Comparison of ENCODE assay signal across 29 mouse cellular contexts in genomic region chr3:126641451-126641850, GRCm38 (mm10). TPM values are rescaled to one million over a fixed set of nuclear protein-coding genes. Genes with fewer than 3 reads are reported as not detected.
A peak's percentile ranks its signal among the peaks of the same experiment; 100 is the strongest.
DNase-seq lines count a peak whose midpoint lies in the region; ATAC-seq and TF ChIP-seq lines count a peak whose summit lies in the region.
"Had no signal": no experiment of that assay in that cellular context is flagged by ENCODE, and none has a peak within 500 bp of the region (broad histone marks: within the 10 kb centered on the region; RNA-seq: fewer than 3 reads in every experiment).

No protein-coding gene starts in this region.

- TF ChIP-seq CTCF in heart, postnatal 0 days (IDR thresholded peaks at IDR 0.05; ENCODE audit: low read depth), result no peak

- H3K27me3 ChIP-seq in heart, postnatal 0 days (ENCODE audit: control insufficient read depth, insufficient read depth, low read length), result no peaks in the 10 kb centered on the region
- no peaks in the 10 kb centered on the region for H3K27me3 ChIP-seq in lung, embryonic 16.5 days (ENCODE audit: control insufficient read depth, insufficient read depth, low read depth, low read length)
- H3K27me3 ChIP-seq: embryonic facial prominence, embryonic 13.5 days; forebrain, embryonic 15.5 days; hindbrain, embryonic 12.5 days; kidney, embryonic 15.5 days; liver, embryonic 12.5 days; neural tube, embryonic 12.5 days had no signal

- no peak for DNase-seq in heart, postnatal 0 days (ENCODE audit: low spot score)
- no peak for DNase-seq in heart, postnatal 14 days
- no peak for DNase-seq in lung, postnatal 14 days
- DNase-seq in lung, postnatal 36 days, result peak; percentile 72
- DNase-seq in gastrocnemius, postnatal 10 days, result no peak
- no peak for DNase-seq in left cerebral cortex, adult 9 months (ENCODE audit: low spot score in 2 of 2)
- DNase-seq: adrenal gland, postnatal 25 days; B cell, adult 2 months; cerebellum, adult 18-20 months; cerebellum, postnatal 10 days; gastrocnemius, postnatal 36 days; heart, adult 18-20 months; heart, postnatal 36 days; kidney, adult 11 months; kidney, postnatal 36 days; left cerebral cortex, postnatal 4 days; liver, postnatal 0 days; thymus, postnatal 14 days had no signal

- H3K4me2 ChIP-seq in heart, postnatal 0 days (ENCODE audit: low read depth, low read length), result no peak overlapping the region
- H3K4me2 ChIP-seq in lung, embryonic 16.5 days (ENCODE audit: low read depth, low read length), result no peak overlapping the region
- H3K4me2 ChIP-seq: embryonic facial prominence, embryonic 13.5 days; forebrain, embryonic 15.5 days; hindbrain, embryonic 12.5 days; kidney, embryonic 15.5 days; liver, embryonic 12.5 days; midbrain, embryonic 11.5 days; neural tube, embryonic 12.5 days had no signal

- no peak overlapping the region for H3K4me3 ChIP-seq in heart, postnatal 0 days (ENCODE audit: low read depth, low read length)
- no peak overlapping the region for H3K4me3 ChIP-seq in lung, embryonic 16.5 days (ENCODE audit: low read length)
- H3K4me3 ChIP-seq: embryonic facial prominence, embryonic 13.5 days; forebrain, embryonic 10.5 days; forebrain, embryonic 15.5 days; hindbrain, embryonic 12.5 days; kidney, embryonic 15.5 days; liver, embryonic 12.5 days; neural tube, embryonic 12.5 days had no signal

- intact Hi-C loops in heart, postnatal 14 days (cut with DNase I), result no loop called here

- no peak for TF ChIP-seq EP300 in heart, postnatal 0 days (IDR thresholded peaks at IDR 0.05; ENCODE audit: low read depth)

- no peak for ATAC-seq in heart, postnatal 0 days (ENCODE audit: insufficient read depth, low read depth)
- ATAC-seq in lung, embryonic 16.5 days (ENCODE audit: low read depth), result peak; percentile 63
- ATAC-seq: forebrain, embryonic 15.5 days; hindbrain, postnatal 0 days; liver, embryonic 12.5 days; liver, postnatal 0 days; midbrain, embryonic 16.5 days had no signal

- no peak overlapping the region for H3K9ac ChIP-seq in heart, postnatal 0 days (replicated peaks; ENCODE audit: low read depth, low read length)
- H3K9ac ChIP-seq in lung, embryonic 16.5 days (ENCODE audit: low read length), result no peak overlapping the region
- H3K9ac ChIP-seq: embryonic facial prominence, embryonic 13.5 days; forebrain, embryonic 15.5 days; hindbrain, embryonic 12.5 days; kidney, embryonic 15.5 days; liver, embryonic 12.5 days; liver, postnatal 0 days; neural tube, embryonic 12.5 days had no signal

- 0 out of 2 replicates have a peak overlapping the region, but pooled peaks have one; percentile 1 for H3K27ac ChIP-seq in heart, postnatal 0 days (ENCODE audit: low read depth)
- no peak overlapping the region for H3K27ac ChIP-seq in lung, embryonic 16.5 days (ENCODE audit: low read length)
- H3K27ac ChIP-seq: embryonic facial prominence, embryonic 13.5 days; forebrain, embryonic 10.5 days; forebrain, embryonic 15.5 days; hindbrain, embryonic 12.5 days; hindbrain, postnatal 0 days; kidney, embryonic 15.5 days; liver, embryonic 12.5 days; neural tube, embryonic 12.5 days had no signal

- no peaks in the 10 kb centered on the region for H3K9me3 ChIP-seq in heart, postnatal 0 days (replicated peaks; ENCODE audit: control insufficient read depth, low read length)
- no peaks in the 10 kb centered on the region for H3K9me3 ChIP-seq in lung, embryonic 16.5 days (ENCODE audit: control insufficient read depth, low read length)
- H3K9me3 ChIP-seq: embryonic facial prominence, embryonic 13.5 days; forebrain, embryonic 10.5 days; forebrain, embryonic 15.5 days; hindbrain, embryonic 12.5 days; kidney, embryonic 15.5 days; liver, embryonic 12.5 days; neural tube, embryonic 12.5 days had no signal

- WGBS in heart, postnatal 0 days, result 57% methylated on average over 4 of the region's 4 CpGs
- 51% methylated on average over 4 of the region's 4 CpGs for WGBS in lung, embryonic 16.5 days

- H3K36me3 ChIP-seq in heart, postnatal 0 days (replicated peaks; ENCODE audit: control insufficient read depth, insufficient read depth, low read length), result no peaks in the 10 kb centered on the region
- no peaks in the 10 kb centered on the region for H3K36me3 ChIP-seq in lung, embryonic 16.5 days (ENCODE audit: control insufficient read depth, insufficient read depth, low read length)
- H3K36me3 ChIP-seq: embryonic facial prominence, embryonic 13.5 days; forebrain, embryonic 10.5 days; forebrain, embryonic 15.5 days; hindbrain, embryonic 12.5 days; kidney, embryonic 15.5 days; liver, embryonic 12.5 days; neural tube, embryonic 12.5 days had no signal

- H3K4me1 ChIP-seq in heart, postnatal 0 days (ENCODE audit: control insufficient read depth, insufficient read depth), result peaks cover 34% of the 10 kb centered on the region
- peaks cover 42% of the 10 kb centered on the region for H3K4me1 ChIP-seq in lung, embryonic 16.5 days (replicated peaks; ENCODE audit: control insufficient read depth, insufficient read depth, low read length)
- H3K4me1 ChIP-seq: embryonic facial prominence, embryonic 13.5 days; liver, embryonic 12.5 days had no signal

RNA-seq across cellular contexts. Expression of gene Camk2d, which starts 45.3 kb away (rescaled TPM):
- 191 and 217 TPM in 2 replicates for total RNA-seq in heart, postnatal 0 days (2014; rRNA removed; ENCODE audit: low replicate concordance)
- 96.2 and 109 TPM in 2 replicates for polyA plus RNA-seq in heart, postnatal 0 days (2015; fragmentation: Nextera tagmentation; extraction: Ambion mirVana)
- total RNA-seq in heart, postnatal 14 days (2021), result 100 to 1,000 TPM; 140 to 160 TPM
- polyA plus RNA-seq in lung, embryonic 16.5 days (2015; fragmentation: Nextera tagmentation; extraction: Ambion mirVana), result 34.3 and 35.0 TPM in 2 replicates
- total RNA-seq in gastrocnemius, postnatal 10 days (2021), result 100 to 1,000 TPM; 108 to 111 TPM
